Mouse (Mus musculus) stomach, postnatal 0 days (tissue): Measurements from ENCODE around the gene Podn.
A peak's percentile ranks its signal among the peaks of the same experiment; 100 is the strongest.
"Not testable (repeated sequence)": the region's sequence is repeated elsewhere in the genome, so short reads cannot be mapped to it uniquely, and the experiment has no call there.

ENCODE experiments used
- CTCF ChIP-seq: IDR thresholded peaks from 2 replicates; pipeline ENCODE4 v1.5.1; 2016; ENCODE audit warnings: antibody characterized with exemption, low read depth, mild to moderate bottlenecking, moderate library complexity
- EP300 ChIP-seq: optimal IDR thresholded peaks from 2 replicates; pipeline ENCODE3; 2016; ENCODE audit warnings: antibody characterized with exemption

DNA sequence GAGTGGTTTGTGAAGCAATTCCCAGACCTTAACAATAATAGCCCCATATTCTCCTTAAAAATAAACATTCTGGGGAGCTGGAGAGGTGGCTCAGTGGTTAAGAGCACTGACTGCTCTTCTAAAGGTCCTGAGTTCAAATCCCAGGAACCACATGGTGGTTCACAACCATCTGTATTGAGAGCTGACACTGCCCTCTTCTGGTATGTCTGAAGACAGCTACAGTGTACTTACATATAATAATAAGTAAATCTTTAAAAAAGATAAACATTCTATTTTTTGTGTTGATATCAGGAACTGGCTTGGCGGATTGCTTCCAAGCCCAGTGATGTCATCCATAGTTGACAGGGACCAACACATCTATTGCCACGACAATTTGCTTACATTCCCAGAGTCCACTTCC lies 46.9 kb upstream of the Podn start:
- peak; percentile 46 for TF ChIP-seq CTCF
- not testable (repeated sequence) for TF ChIP-seq EP300
